Mouse (Mus musculus): ENCODE data around the gene Aup1. TPM values are rescaled to one million over a fixed set of nuclear protein-coding genes. Genes with fewer than 3 reads are reported as not detected.
A peak's percentile ranks its signal among the peaks of the same experiment; 100 is the strongest.

Aup1 gene
- polyA plus RNA-seq, 1 experiment from 2014 or later: 179 TPM

DNA sequence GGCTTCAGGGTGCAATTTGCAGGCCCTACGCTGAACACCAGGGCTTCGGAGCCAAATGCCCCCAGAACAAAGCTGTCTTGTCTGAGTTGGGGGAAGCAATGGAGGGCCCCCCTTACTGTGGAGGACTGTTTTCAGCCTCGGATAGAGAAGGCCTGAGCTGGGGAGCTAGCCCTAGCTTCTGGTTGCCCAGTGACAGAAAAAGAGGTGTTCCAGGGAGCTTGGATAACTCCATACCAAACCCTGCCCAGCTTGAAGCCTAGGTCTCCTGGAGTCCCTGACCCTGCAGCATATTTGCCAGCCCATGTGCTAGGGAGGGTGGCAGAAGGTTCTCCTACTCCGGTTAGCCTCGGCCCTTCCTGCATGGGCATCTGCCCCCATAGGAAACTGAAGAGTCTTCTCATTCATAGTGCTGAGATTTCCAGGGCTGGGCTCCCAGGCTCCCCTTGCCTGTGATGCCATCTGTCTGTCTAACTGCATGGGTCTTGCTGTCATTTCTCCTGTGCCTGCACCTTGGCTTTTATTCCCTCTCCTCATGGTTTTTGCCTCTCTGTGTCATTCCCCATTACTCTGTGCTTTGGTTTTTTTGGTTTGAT is 19.8 kb upstream of the Aup1 start:
- Histone ChIP-seq H3K9me3 (ENCODE audit: control insufficient read depth, low read length) (no peaks in the 10 kb centered on the region), H3K4me3 (ENCODE audit: low read length) (peak overlapping the region; percentile 46), H3K27me3 (replicated peaks; ENCODE audit: control insufficient read depth, insufficient read depth, low read length) (peaks cover 17% of the 10 kb centered on the region), H3K36me3 (ENCODE audit: control insufficient read depth, insufficient read depth, low read length) (no peaks in the 10 kb centered on the region), H3K4me2 (ENCODE audit: low read length) (peak overlapping the region; percentile 78), H3K27ac (ENCODE audit: low read depth, low read length) (no peak overlapping the region), H3K4me1 (ENCODE audit: control insufficient read depth, insufficient read depth, low read depth, low read length) (peaks cover 25% of the 10 kb centered on the region), H3K9ac (ENCODE audit: low read depth, low read length) (0 out of 2 replicates have a peak overlapping the region, but pooled peaks have one; percentile 1)
- ATAC-seq: no peak
- WGBS: 32% methylated on average over 5 of the region's 5 CpGs

DNA sequence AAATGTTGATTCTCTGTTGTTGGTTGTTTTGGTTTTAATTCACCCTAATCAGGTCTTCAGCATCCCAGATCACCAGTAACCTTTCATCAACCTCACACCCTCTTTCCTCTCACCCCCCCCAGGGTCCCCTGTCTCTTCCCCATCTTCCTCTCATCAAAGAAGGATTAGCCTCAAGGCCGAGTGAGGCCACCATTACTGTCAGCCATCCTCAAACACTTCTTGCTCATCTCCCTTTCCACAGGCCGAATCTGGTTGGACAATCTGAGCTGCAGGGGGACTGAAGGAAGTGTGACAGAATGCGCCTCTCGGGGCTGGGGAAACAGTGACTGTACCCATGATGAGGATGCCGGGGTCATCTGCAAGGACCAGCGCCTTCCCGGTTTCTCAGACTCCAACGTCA is 17.1 kb upstream of the Aup1 start:
- 79% methylated on average over 8 of the region's 8 CpGs for WGBS
- no peak for ATAC-seq

DNA sequence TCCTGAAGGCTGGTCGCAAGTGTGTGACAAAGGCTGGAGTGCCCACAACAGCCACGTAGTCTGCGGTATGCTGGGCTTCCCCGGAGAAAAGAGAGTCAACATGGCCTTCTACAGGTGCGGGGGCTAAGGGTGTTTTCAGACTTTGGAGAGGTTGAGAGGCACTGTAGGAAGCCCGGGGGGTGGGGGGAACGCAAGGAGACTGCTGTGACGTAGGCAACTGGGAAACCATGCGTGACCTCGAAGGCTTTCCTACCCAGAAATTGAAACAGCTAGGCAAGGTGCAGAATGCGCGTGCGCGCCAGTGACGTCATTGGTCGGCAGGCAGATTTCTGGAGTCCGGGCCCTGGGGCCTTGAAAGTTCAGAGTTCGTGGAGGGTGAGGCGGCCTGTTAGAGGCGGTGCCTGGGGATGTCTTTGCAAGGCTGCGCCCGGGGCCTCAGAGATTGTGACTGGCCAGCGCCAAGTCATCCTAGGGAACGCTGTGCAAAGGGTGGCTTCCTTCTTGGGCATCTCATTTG is 15.8 kb upstream of the Aup1 start:
- 8% methylated on average over 24 of the region's 24 CpGs for WGBS
- H3K27ac ChIP-seq (ENCODE audit: low read depth, low read length): no peak overlapping the region

More for the DNA sequence above, 17.1 kb upstream of the Aup1 start:
- Histone ChIP-seq H3K27me3 (replicated peaks; ENCODE audit: control insufficient read depth, insufficient read depth, low read length) (peaks cover 3% of the 10 kb centered on the region), H3K36me3 (ENCODE audit: control insufficient read depth, insufficient read depth, low read length) (no peaks in the 10 kb centered on the region), H3K4me1 (ENCODE audit: control insufficient read depth, insufficient read depth, low read depth, low read length) (peaks cover 25% of the 10 kb centered on the region), H3K27ac (ENCODE audit: low read depth, low read length) (no peak overlapping the region), H3K9me3 (ENCODE audit: control insufficient read depth, low read length) (no peaks in the 10 kb centered on the region), H3K9ac (ENCODE audit: low read depth, low read length) (no peak overlapping the region), H3K4me3 (ENCODE audit: low read length) (no peak overlapping the region), H3K4me2 (ENCODE audit: low read length) (no peak overlapping the region)

DNA sequence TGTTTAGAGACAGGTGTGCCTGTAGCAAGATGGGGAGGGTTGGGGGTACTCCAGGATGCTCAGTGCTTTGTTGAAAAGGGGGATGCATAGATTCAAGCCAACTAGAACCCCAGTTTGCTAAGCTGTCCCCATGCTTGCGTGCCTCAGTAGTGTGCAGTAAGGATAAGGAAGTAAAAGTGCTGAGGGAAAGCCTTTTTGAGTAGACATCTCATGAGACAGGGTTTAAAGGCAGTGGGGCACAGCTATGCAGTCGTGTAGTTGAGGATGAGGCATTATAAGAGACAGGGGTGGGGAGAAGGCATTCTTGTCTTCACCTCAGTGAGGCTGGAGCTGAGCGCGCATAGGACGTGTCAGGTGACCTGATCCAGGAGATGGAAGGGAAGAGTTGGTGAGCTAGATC is 13.7 kb upstream of the Aup1 start:
- no peak for ATAC-seq
- no peak overlapping the region for H3K4me2 ChIP-seq (ENCODE audit: low read length)
- WGBS: 76% methylated on average over 5 of the region's 5 CpGs

More for the DNA sequence above, 15.8 kb upstream of the Aup1 start:
- peak overlapping the region; percentile 57 for H3K9ac ChIP-seq (ENCODE audit: low read depth, low read length)
- H3K9me3 ChIP-seq (ENCODE audit: control insufficient read depth, low read length): no peaks in the 10 kb centered on the region
- H3K27me3 ChIP-seq (replicated peaks; ENCODE audit: control insufficient read depth, insufficient read depth, low read length): peaks cover 2% of the 10 kb centered on the region; the same call in 1 of the 2 replicates
- peak overlapping the region; percentile 36 for H3K4me3 ChIP-seq (ENCODE audit: low read length)
- peak overlapping the region; percentile 87 for H3K4me2 ChIP-seq (ENCODE audit: low read length)
- peaks cover 12% of the 10 kb centered on the region for H3K4me1 ChIP-seq (ENCODE audit: control insufficient read depth, insufficient read depth, low read depth, low read length)
- peak; percentile 46 for ATAC-seq
- no peaks in the 10 kb centered on the region for H3K36me3 ChIP-seq (ENCODE audit: control insufficient read depth, insufficient read depth, low read length)

DNA sequence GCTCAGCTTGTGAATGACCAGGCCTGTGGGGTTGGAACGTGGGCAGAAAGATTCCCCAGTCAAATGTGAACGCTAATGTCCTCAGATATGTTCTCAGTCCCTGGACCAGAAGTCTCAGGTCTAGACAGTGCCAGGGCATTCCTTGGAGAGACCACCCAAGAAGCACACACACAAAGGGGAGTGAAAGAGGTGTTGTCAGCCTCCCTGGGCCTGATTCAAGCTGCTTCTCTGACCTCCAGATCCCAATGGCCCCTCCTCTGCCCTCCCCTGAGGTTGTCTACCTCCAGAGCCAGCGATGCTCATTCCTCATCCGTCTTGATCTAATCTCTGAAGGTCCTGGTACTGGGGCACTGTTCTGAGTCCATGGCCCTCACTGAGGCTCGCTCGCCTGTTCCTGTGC is 10.8 kb upstream of the Aup1 start:
- H3K4me2 ChIP-seq (ENCODE audit: low read length): no peak overlapping the region
- no peak overlapping the region for H3K4me3 ChIP-seq (ENCODE audit: low read length)
- no peak overlapping the region for H3K9ac ChIP-seq (ENCODE audit: low read depth, low read length)
- H3K9me3 ChIP-seq (ENCODE audit: control insufficient read depth, low read length): no peaks in the 10 kb centered on the region
- H3K36me3 ChIP-seq (ENCODE audit: control insufficient read depth, insufficient read depth, low read length): no peaks in the 10 kb centered on the region
- no peak for ATAC-seq
- no peaks in the 10 kb centered on the region for H3K27me3 ChIP-seq (replicated peaks; ENCODE audit: control insufficient read depth, insufficient read depth, low read length)
- peaks cover 3% of the 10 kb centered on the region; the same call in 1 of the 2 replicates for H3K4me1 ChIP-seq (ENCODE audit: control insufficient read depth, insufficient read depth, low read depth, low read length)
- no peak overlapping the region for H3K27ac ChIP-seq (ENCODE audit: low read depth, low read length)
- whole genome bisulfite sequencing: 67% methylated on average over 6 of the region's 6 CpGs

More for the DNA sequence above, 13.7 kb upstream of the Aup1 start:
- peaks cover 9% of the 10 kb centered on the region; the same call in 1 of the 2 replicates for H3K4me1 ChIP-seq (ENCODE audit: control insufficient read depth, insufficient read depth, low read depth, low read length)
- no peak overlapping the region for H3K9ac ChIP-seq (ENCODE audit: low read depth, low read length)
- no peaks in the 10 kb centered on the region for H3K9me3 ChIP-seq (ENCODE audit: control insufficient read depth, low read length)
- no peak overlapping the region for H3K4me3 ChIP-seq (ENCODE audit: low read length)
- no peaks in the 10 kb centered on the region for H3K27me3 ChIP-seq (replicated peaks; ENCODE audit: control insufficient read depth, insufficient read depth, low read length)
- H3K36me3 ChIP-seq (ENCODE audit: control insufficient read depth, insufficient read depth, low read length): no peaks in the 10 kb centered on the region
- no peak overlapping the region for H3K27ac ChIP-seq (ENCODE audit: low read depth, low read length)

DNA sequence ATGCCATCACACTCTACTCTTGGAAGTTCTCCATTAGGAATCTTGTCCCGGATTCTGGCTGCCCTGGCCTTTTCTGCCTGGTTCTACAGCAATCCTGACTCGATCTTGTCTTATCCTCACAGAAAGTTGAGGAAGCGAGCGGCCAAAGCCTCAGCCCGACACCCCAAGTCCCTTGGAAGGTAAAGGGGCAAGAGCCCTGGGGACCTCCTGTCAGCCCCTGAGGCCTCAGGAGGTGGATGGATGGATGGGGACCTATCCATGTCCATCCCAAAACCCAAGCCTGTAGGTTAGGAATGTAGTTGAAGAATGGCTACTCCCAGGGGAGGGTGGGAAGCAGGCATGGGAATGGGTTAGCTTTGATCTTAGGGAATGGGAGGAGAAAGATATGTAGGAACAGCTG is 10.3 kb upstream of the Aup1 start:
- no peaks in the 10 kb centered on the region for H3K27me3 ChIP-seq (replicated peaks; ENCODE audit: control insufficient read depth, insufficient read depth, low read length)
- H3K4me1 ChIP-seq (ENCODE audit: control insufficient read depth, insufficient read depth, low read depth, low read length): no peaks in the 10 kb centered on the region
- H3K27ac ChIP-seq (ENCODE audit: low read depth, low read length): no peak overlapping the region
- no peaks in the 10 kb centered on the region for H3K9me3 ChIP-seq (ENCODE audit: control insufficient read depth, low read length)
- 86% methylated on average over 5 of the region's 5 CpGs for WGBS
- H3K9ac ChIP-seq (ENCODE audit: low read depth, low read length): no peak overlapping the region
- ATAC-seq: no peak
- H3K36me3 ChIP-seq (ENCODE audit: control insufficient read depth, insufficient read depth, low read length): no peaks in the 10 kb centered on the region
- no peak overlapping the region for H3K4me3 ChIP-seq (ENCODE audit: low read length)
- H3K4me2 ChIP-seq (ENCODE audit: low read length): no peak overlapping the region

DNA sequence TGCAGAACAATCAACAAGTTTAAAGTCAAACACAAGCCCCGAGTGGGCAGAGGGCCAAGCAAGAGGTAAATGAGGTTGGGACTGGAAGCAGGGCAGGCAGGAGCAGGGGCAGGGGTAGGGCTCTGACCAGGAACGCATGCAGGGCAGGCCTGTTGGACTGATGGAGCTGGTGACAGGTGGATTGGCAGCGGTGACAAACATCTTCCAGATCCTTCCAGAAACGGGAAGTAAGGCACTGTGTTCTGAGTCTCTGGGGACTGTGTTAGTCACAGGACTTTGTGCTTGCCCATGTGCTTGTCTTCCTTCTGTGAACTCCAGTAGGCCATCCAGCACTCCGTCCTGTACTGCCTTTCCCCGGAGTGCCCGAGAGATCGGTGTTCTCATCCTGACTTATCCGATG is 9.6 kb upstream of the Aup1 start:
- Histone ChIP-seq H3K36me3 (ENCODE audit: control insufficient read depth, insufficient read depth, low read length) (no peaks in the 10 kb centered on the region), H3K4me2 (ENCODE audit: low read length) (no peak overlapping the region), H3K27me3 (replicated peaks; ENCODE audit: control insufficient read depth, insufficient read depth, low read length) (no peaks in the 10 kb centered on the region), H3K27ac (ENCODE audit: low read depth, low read length) (no peak overlapping the region), H3K9me3 (ENCODE audit: control insufficient read depth, low read length) (no peaks in the 10 kb centered on the region), H3K9ac (ENCODE audit: low read depth, low read length) (no peak overlapping the region), H3K4me3 (ENCODE audit: low read length) (no peak overlapping the region), H3K4me1 (ENCODE audit: control insufficient read depth, insufficient read depth, low read depth, low read length) (no peaks in the 10 kb centered on the region)
- 76% methylated on average over 9 of the region's 9 CpGs for WGBS
- ATAC-seq: no peak

DNA sequence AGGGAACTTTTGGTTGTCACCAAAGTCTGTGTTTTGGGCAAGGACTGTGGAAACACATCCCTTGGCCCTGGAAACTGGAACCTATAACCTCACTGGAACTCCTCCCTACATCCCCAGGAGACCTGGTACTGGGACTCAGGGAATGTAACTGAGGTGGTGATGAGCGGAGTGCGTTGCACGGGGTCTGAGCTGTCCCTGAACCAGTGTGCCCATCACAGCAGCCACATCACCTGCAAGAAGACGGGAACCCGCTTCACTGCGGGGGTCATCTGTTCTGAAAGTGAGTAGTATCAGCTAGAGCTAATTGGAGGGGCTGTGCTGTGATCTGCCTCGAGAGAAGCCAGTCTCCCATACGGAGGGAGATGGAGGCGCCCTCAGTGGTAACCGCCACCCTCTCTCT is 5.0 kb upstream of the Aup1 start:
- 74% methylated on average over 10 of the region's 10 CpGs for WGBS
- no peak for ATAC-seq

DNA sequence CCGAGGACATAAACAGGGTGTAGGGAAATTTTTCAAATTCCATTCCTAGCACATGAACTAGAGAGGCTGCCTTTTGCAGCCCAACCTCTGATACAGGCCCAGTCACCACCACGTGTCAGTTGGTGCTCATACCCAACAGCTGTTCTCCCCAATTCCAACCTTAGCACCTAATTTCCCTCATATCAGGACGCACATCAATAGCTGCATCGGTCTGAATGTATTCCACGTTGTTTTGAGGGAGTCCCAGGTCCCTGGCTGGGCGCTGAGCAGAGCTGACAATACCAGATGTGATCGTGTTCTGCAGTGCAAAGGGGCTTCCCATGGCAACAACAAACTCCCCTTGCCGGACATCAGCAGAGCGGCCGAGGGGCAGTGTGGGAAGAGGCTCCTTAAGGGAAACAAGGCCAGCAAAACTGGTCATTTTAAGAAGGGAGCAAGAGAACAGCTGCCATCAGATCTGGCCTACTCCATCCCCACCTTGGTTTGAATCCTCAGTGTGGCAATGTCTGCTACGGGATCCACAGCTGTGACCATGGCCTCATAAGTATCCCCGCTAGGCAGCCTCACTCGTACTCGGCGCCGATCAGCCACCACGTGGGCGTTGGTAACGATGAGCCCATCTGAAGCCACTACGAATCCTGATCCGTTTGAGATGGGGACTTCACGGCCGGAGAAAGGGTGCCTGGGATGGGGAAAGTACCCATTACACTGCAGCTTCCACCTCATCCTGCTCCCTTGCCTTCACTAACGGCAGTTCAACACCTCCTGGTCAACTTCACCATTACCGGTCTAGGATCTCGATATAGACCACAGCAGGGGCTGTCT is 973 bp upstream of the Aup1 start:
- Histone ChIP-seq H3K9me3 (ENCODE audit: control insufficient read depth, low read length) (no peaks in the 10 kb centered on the region), H3K9ac (ENCODE audit: low read depth, low read length) (peak overlapping the region; percentile 91), H3K4me1 (ENCODE audit: control insufficient read depth, insufficient read depth, low read depth, low read length) (peaks cover 24% of the 10 kb centered on the region), H3K4me3 (ENCODE audit: low read length) (peak overlapping the region; percentile 89), H3K27ac (ENCODE audit: low read depth, low read length) (peak overlapping the region; percentile 88), H3K27me3 (replicated peaks; ENCODE audit: control insufficient read depth, insufficient read depth, low read length) (no peaks in the 10 kb centered on the region), H3K36me3 (ENCODE audit: control insufficient read depth, insufficient read depth, low read length) (peaks cover 7% of the 10 kb centered on the region; the same call in 1 of the 2 replicates), H3K4me2 (ENCODE audit: low read length) (peak overlapping the region; percentile 88)
- ATAC-seq: peak; percentile 2; the same call in 1 of the 2 replicates
- 2% methylated on average over 26 of the region's 26 CpGs for WGBS

More for the DNA sequence above, 5.0 kb upstream of the Aup1 start:
- H3K27ac ChIP-seq (ENCODE audit: low read depth, low read length): no peak overlapping the region
- H3K9me3 ChIP-seq (ENCODE audit: control insufficient read depth, low read length): no peaks in the 10 kb centered on the region
- peaks cover 2% of the 10 kb centered on the region; the same call in 1 of the 2 replicates for H3K36me3 ChIP-seq (ENCODE audit: control insufficient read depth, insufficient read depth, low read length)
- no peak overlapping the region for H3K9ac ChIP-seq (ENCODE audit: low read depth, low read length)
- H3K27me3 ChIP-seq (replicated peaks; ENCODE audit: control insufficient read depth, insufficient read depth, low read length): no peaks in the 10 kb centered on the region
- H3K4me2 ChIP-seq (ENCODE audit: low read length): no peak overlapping the region
- no peak overlapping the region for H3K4me3 ChIP-seq (ENCODE audit: low read length)
- peaks cover 11% of the 10 kb centered on the region for H3K4me1 ChIP-seq (ENCODE audit: control insufficient read depth, insufficient read depth, low read depth, low read length)
